Mouse (Mus musculus): ENCODE data around the gene Olfr517. TPM values are rescaled to one million over a fixed set of nuclear protein-coding genes. Genes with fewer than 3 reads are reported as not detected.

The Olfr517 gene
- polyA plus RNA-seq (2015; fragmentation: Illumina TruSeq; extraction: RNeasy Lipid Tissue Mini Kit (QIAGEN cat#74804); ENCODE audit: low read depth, low replicate concordance) = not detected

DNA sequence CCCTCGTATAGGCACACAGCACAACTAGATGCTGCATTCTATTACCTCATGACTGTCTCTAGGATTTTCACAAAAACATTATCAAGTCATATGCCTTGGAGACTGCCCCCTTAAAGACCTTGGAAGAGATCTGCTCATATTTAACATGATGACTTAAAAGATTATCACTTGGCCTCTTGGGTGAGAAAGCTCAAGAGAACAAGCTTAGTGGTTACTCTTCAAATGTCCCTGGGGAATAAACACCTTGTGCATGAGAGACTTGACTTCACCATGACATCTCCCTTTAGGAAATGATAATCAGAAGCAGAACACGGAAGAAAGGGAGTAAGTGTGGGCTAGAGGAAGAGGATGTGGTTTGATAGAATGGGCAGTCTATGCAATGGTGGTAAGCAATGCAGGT lies at the start of gene Olfr517:
Olfr517 (minus strand) TSS at position 101 of the 400 bp plus-strand sequence.

GRCm38 (mm10) chr7:108894320-108894719 lies 22.1 kb upstream of the Olfr517 start, which contains the start of gene Olfr519:
Olfr519 (minus strand) TSS chr7:108894420.

GRCm38 (mm10) chr7:108884906-108885305 lies 12.7 kb upstream of the Olfr517 start, which contains the start of gene Olfr518:
Olfr518 (minus strand) TSS chr7:108885006.

DNA sequence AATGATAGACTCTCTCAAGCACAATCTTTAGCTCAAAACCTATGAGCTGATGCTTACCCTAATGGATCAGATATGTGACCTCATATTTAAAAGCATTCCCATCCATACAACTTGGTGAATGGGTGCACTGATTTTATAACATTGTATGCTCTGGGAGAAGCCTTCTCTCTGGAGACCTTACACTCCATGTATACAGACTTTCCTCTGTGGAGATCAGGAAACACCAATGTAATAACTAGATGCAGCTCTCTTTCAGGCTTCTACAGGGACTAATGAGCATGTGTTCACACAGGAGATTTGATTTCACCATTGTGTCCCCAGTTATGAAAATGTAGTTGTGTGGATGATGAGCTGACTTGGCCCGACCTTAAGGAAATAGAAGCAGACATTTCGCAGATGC lies 21.8 kb downstream of the Olfr517 start, which contains the start of gene Olfr516:
Olfr516 (minus strand) TSS at position 101 of the 400 bp plus-strand sequence.

DNA sequence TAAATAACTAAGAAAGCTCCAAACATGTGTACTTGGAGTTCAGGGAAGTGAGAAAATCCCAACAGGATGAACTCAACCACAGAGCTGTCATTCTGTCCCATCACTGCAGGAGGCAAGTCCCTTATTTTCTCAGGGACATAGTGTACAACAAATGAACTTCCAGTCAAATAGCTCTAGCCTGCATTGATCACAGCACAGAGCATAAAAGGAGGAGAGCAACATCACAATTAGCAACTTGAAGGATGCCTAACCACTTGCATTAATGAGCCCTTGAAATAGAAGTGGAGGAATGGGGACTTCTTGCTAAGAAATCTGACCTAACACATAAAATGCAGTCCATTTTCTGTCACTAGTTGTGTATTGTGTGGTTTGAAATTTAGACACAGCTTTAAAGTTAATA lies 46.3 kb downstream of the Olfr517 start, which contains the start of gene Olfr514:
Olfr514 (minus strand) TSS at position 101 of the 400 bp plus-strand sequence.

Other genes with a start within 250 kb of the Olfr517 start
- not detected for gene Olfr508, start 242.4 kb downstream of the Olfr517 start, polyA plus RNA-seq (2015; fragmentation: Illumina TruSeq; extraction: RNeasy Lipid Tissue Mini Kit (QIAGEN cat#74804); ENCODE audit: low read depth, low replicate concordance)
- not detected for gene Olfr509, start 220.5 kb downstream of the Olfr517 start, polyA plus RNA-seq (2015; fragmentation: Illumina TruSeq; extraction: RNeasy Lipid Tissue Mini Kit (QIAGEN cat#74804); ENCODE audit: low read depth, low replicate concordance)
- gene Olfr510, start 206.0 kb downstream of the Olfr517 start, polyA plus RNA-seq (2015; fragmentation: Illumina TruSeq; extraction: RNeasy Lipid Tissue Mini Kit (QIAGEN cat#74804); ENCODE audit: low read depth, low replicate concordance) = not detected
- not detected for gene Olfr512, start 159.1 kb downstream of the Olfr517 start, polyA plus RNA-seq (2015; fragmentation: Illumina TruSeq; extraction: RNeasy Lipid Tissue Mini Kit (QIAGEN cat#74804); ENCODE audit: low read depth, low replicate concordance)
- gene Olfr513, start 121.4 kb downstream of the Olfr517 start, polyA plus RNA-seq (2015; fragmentation: Illumina TruSeq; extraction: RNeasy Lipid Tissue Mini Kit (QIAGEN cat#74804); ENCODE audit: low read depth, low replicate concordance) = not detected
- gene Olfr514, start 46.4 kb downstream of the Olfr517 start, polyA plus RNA-seq (2015; fragmentation: Illumina TruSeq; extraction: RNeasy Lipid Tissue Mini Kit (QIAGEN cat#74804); ENCODE audit: low read depth, low replicate concordance) = not detected
- not detected for gene Olfr516, start 21.9 kb downstream of the Olfr517 start, polyA plus RNA-seq (2015; fragmentation: Illumina TruSeq; extraction: RNeasy Lipid Tissue Mini Kit (QIAGEN cat#74804); ENCODE audit: low read depth, low replicate concordance)
- not detected for gene Olfr518, start 12.6 kb upstream of the Olfr517 start, polyA plus RNA-seq (2015; fragmentation: Illumina TruSeq; extraction: RNeasy Lipid Tissue Mini Kit (QIAGEN cat#74804); ENCODE audit: low read depth, low replicate concordance)
- not detected for gene Olfr519, start 22.0 kb upstream of the Olfr517 start, polyA plus RNA-seq (2015; fragmentation: Illumina TruSeq; extraction: RNeasy Lipid Tissue Mini Kit (QIAGEN cat#74804); ENCODE audit: low read depth, low replicate concordance)
- not detected for gene Nlrp10, start 57.8 kb upstream of the Olfr517 start, polyA plus RNA-seq (2015; fragmentation: Illumina TruSeq; extraction: RNeasy Lipid Tissue Mini Kit (QIAGEN cat#74804); ENCODE audit: low read depth, low replicate concordance)
- gene Eif3f, start 62.0 kb upstream of the Olfr517 start, polyA plus RNA-seq (2015; fragmentation: Illumina TruSeq; extraction: RNeasy Lipid Tissue Mini Kit (QIAGEN cat#74804); ENCODE audit: low read depth, low replicate concordance) = 91.1 TPM
- 101 TPM for gene Tub, start 78.0 kb upstream of the Olfr517 start, polyA plus RNA-seq (2015; fragmentation: Illumina TruSeq; extraction: RNeasy Lipid Tissue Mini Kit (QIAGEN cat#74804); ENCODE audit: low read depth, low replicate concordance)
- 57.3 TPM for gene Ric3, start 211.0 kb upstream of the Olfr517 start, polyA plus RNA-seq (2015; fragmentation: Illumina TruSeq; extraction: RNeasy Lipid Tissue Mini Kit (QIAGEN cat#74804); ENCODE audit: low read depth, low replicate concordance)

Data from brain, adult 10 weeks (tissue).